13 mouse cellular contexts compared by ENCODE assay signal in genomic region chr17:7634291-7634664, GRCm38 (mm10).
DNase-seq lines count a peak whose midpoint lies in the region; ATAC-seq lines count a peak whose summit lies in the region.
"Had no signal": no experiment of that assay in that cellular context is flagged by ENCODE, and none has a peak within 500 bp of the region (broad histone marks: within the 10 kb centered on the region; RNA-seq: fewer than 3 reads in every experiment).

No protein-coding gene starts in this region.

- no peak overlapping the region for H3K4me3 ChIP-seq in kidney, embryonic 16.5 days (ENCODE audit: low read length)
- H3K4me3 ChIP-seq in embryonic facial prominence, embryonic 15.5 days (replicated peaks) = no peak overlapping the region

- no peaks in the 10 kb centered on the region for H3K36me3 ChIP-seq in kidney, embryonic 16.5 days (ENCODE audit: insufficient read depth, low read length)
- H3K36me3 ChIP-seq in embryonic facial prominence, embryonic 15.5 days = no peaks in the 10 kb centered on the region

- peak overlapping the region; percentile 27; the same call in 1 of the 2 replicates for H3K27ac ChIP-seq in kidney, embryonic 16.5 days (ENCODE audit: low read length)
- peak overlapping the region; percentile 78 for H3K27ac ChIP-seq in embryonic facial prominence, embryonic 15.5 days (replicated peaks)

- peak; percentile 32 for DNase-seq in gastrocnemius, adult 18-20 months (ENCODE audit: low spot score)
- no peak for DNase-seq in gastrocnemius, adult 8-10 months (ENCODE audit: low spot score in 2 of 2)
- DNase-seq in kidney, adult 18-20 months = no peak
- DNase-seq in lung, postnatal 4 days = peak; percentile 10 to 30
- DNase-seq in embryo, embryonic 10.5 days (ENCODE audit: low spot score) = no peak
- DNase-seq in thymus, postnatal 10 days (ENCODE audit: low spot score in 2 of 2) = no peak
- DNase-seq: cerebellum, adult 18-20 months; forebrain, postnatal 0 days; spleen, adult 18-20 months; thymus, adult 18-20 months had no signal

- H3K4me2 ChIP-seq in kidney, embryonic 16.5 days (replicated peaks; ENCODE audit: low read depth, low read length) = no peak overlapping the region
- H3K4me2 ChIP-seq in embryonic facial prominence, embryonic 15.5 days (replicated peaks) = no peak overlapping the region
- H3K4me2 ChIP-seq: liver, embryonic 11.5 days had no signal

- no peaks in the 10 kb centered on the region; the same call in 1 of the 2 replicates for H3K4me1 ChIP-seq in kidney, embryonic 16.5 days (ENCODE audit: insufficient read depth, low read length)
- peaks cover 19% of the 10 kb centered on the region for H3K4me1 ChIP-seq in embryonic facial prominence, embryonic 15.5 days

- no peaks in the 10 kb centered on the region for H3K9me3 ChIP-seq in kidney, embryonic 16.5 days (ENCODE audit: low read length)
- H3K9me3 ChIP-seq in embryonic facial prominence, embryonic 15.5 days (replicated peaks) = no peaks in the 10 kb centered on the region

- H3K27me3 ChIP-seq in kidney, embryonic 16.5 days (ENCODE audit: insufficient read depth, low read length) = no peaks in the 10 kb centered on the region
- no peaks in the 10 kb centered on the region for H3K27me3 ChIP-seq in embryonic facial prominence, embryonic 15.5 days

- 65% methylated on average over 5 of the region's 5 CpGs for WGBS in kidney, embryonic 16.5 days
- 20% methylated on average over 5 of the region's 5 CpGs for WGBS in embryonic facial prominence, embryonic 15.5 days

- no peak overlapping the region; the same call in 1 of the 2 replicates for H3K9ac ChIP-seq in kidney, embryonic 16.5 days (replicated peaks; ENCODE audit: low read length)
- H3K9ac ChIP-seq in embryonic facial prominence, embryonic 15.5 days = no peak overlapping the region
- H3K9ac ChIP-seq: forebrain, postnatal 0 days had no signal

- ATAC-seq in kidney, embryonic 16.5 days (ENCODE audit: low FRiP score, low TSS enrichment) = no peak
- 0 out of 2 replicates have a peak, but pooled peaks have one; percentile 54 for ATAC-seq in embryonic facial prominence, embryonic 15.5 days (ENCODE audit: insufficient number of reproducible peaks, low FRiP score, low TSS enrichment, low read depth)
- ATAC-seq: forebrain, postnatal 0 days had no signal

Comparison
In these comparisons a context has a peak if more than half of its experiments do, and no peak if none do; other contexts are left out.
1. DNase-seq: peak in gastrocnemius, adult 18-20 months (single experiment) and lung, postnatal 4 days (2 of 2); none in gastrocnemius, adult 8-10 months (0 of 2), kidney, adult 18-20 months (single experiment), embryo, embryonic 10.5 days (single experiment) and thymus, postnatal 10 days (0 of 2).